Mouse (Mus musculus): ENCODE measurements around the gene Gm12248. TPM values are rescaled to one million over a fixed set of nuclear protein-coding genes. Genes with fewer than 3 reads are reported as not detected.
A peak's percentile ranks its signal among the peaks of the same experiment; 100 is the strongest.
"Not testable (repeated sequence)": the region's sequence is repeated elsewhere in the genome, so short reads cannot be mapped to it uniquely, and the experiment has no call there.

Gene Gm12248
- total and polyA plus RNA-seq, 3 experiments: not detected

- H3K9me3 ChIP-seq (replicated peaks; ENCODE audit: low read length); dilution Hi-C loops (cut with MboI; ENCODE audit: extremely low pct_ligation_motif_present, extremely low pct_unique_long_range_greater_than_20kb, low sequenced_read_pairs); H3K4me1 ChIP-seq (ENCODE audit: control insufficient read depth in 1 of 2, insufficient read depth in 2 of 2); H3K27me3 ChIP-seq (replicated peaks); in situ Hi-C loops (cut with MboI; ENCODE audit: low pct_ligation_motif_present, low pct_unique_long_range_greater_than_20kb, low sequenced_read_pairs); DNase-seq (ENCODE audit: extremely low read depth); H3K4me2 ChIP-seq (ENCODE audit: insufficient read depth, low read depth, poor library complexity, severe bottlenecking); H3K9ac ChIP-seq (ENCODE audit: insufficient read depth, low read depth); H3K27ac ChIP-seq (ENCODE audit: insufficient read depth, low read depth); H3K79me2 ChIP-seq (replicated peaks; ENCODE audit: control insufficient read depth, extremely low read depth, insufficient read depth, poor library complexity, severe bottlenecking); H3K4me3 ChIP-seq (replicated peaks in 1 of 3; ENCODE audit: low read depth in 2 of 3, low read length in 2 of 3, poor library complexity in 1 of 3): not testable (repeated sequence)
- H3K36me3 ChIP-seq (replicated peaks in 1 of 2; ENCODE audit: control insufficient read depth in 1 of 2, insufficient read depth in 1 of 2, low read length in 1 of 2): peaks cover 45 to 59% of the 10 kb centered on the region in 2 experiments
- 0 out of 2 replicates have a peak, but pooled peaks have one; percentile 44 for TF ChIP-seq POLR2AphosphoS2 (IDR thresholded peaks at IDR 0.05; ENCODE audit: low read depth, low read length)
Measured at GRCm38 (mm10) chr11:58061218-58061617, 31.7 kb downstream of the Gm12248 start.

GRCm38 (mm10) chr11:58059752-58060151 lies 33.2 kb downstream of the Gm12248 start:
- H3K4me2 ChIP-seq (ENCODE audit: insufficient read depth, low read depth, poor library complexity, severe bottlenecking); H3K79me2 ChIP-seq (replicated peaks; ENCODE audit: control insufficient read depth, extremely low read depth, insufficient read depth, poor library complexity, severe bottlenecking); H3K4me1 ChIP-seq (ENCODE audit: control insufficient read depth in 1 of 2, insufficient read depth in 2 of 2); H3K27ac ChIP-seq (ENCODE audit: insufficient read depth, low read depth); H3K27me3 ChIP-seq (replicated peaks); H3K4me3 ChIP-seq (replicated peaks in 1 of 3; ENCODE audit: low read depth in 2 of 3, low read length in 2 of 3, poor library complexity in 1 of 3); H3K9ac ChIP-seq (ENCODE audit: insufficient read depth, low read depth); dilution Hi-C loops (cut with MboI; ENCODE audit: extremely low pct_ligation_motif_present, extremely low pct_unique_long_range_greater_than_20kb, low sequenced_read_pairs); DNase-seq (ENCODE audit: extremely low read depth); H3K9me3 ChIP-seq (replicated peaks; ENCODE audit: low read length): not testable (repeated sequence)
- H3K36me3 ChIP-seq (replicated peaks in 1 of 2; ENCODE audit: control insufficient read depth in 1 of 2, insufficient read depth in 1 of 2, low read length in 1 of 2): peaks cover 56 to 73% of the 10 kb centered on the region in 2 experiments
- in situ Hi-C loops (cut with MboI; ENCODE audit: low pct_ligation_motif_present, low pct_unique_long_range_greater_than_20kb, low sequenced_read_pairs): loop anchor here (5.0 kb wide), 1 partner anchor 97 kb away; no protein-coding TSS in a partner anchor

GRCm38 (mm10) chr11:58057455-58057854 lies 35.5 kb downstream of the Gm12248 start:
- peak; percentile 65 for DNase-seq (ENCODE audit: extremely low read depth)
- Histone ChIP-seq H3K27me3 (replicated peaks) (no peaks in the 10 kb centered on the region), H3K9ac (ENCODE audit: insufficient read depth, low read depth) (no peak overlapping the region), H3K4me3 (replicated peaks in 1 of 3; ENCODE audit: low read depth in 2 of 3, low read length in 2 of 3, poor library complexity in 1 of 3) (no peak overlapping the region), H3K79me2 (replicated peaks; ENCODE audit: control insufficient read depth, extremely low read depth, insufficient read depth, poor library complexity, severe bottlenecking) (no peaks in the 10 kb centered on the region), H3K9me3 (replicated peaks; ENCODE audit: low read length) (no peaks in the 10 kb centered on the region), H3K4me2 (ENCODE audit: insufficient read depth, low read depth, poor library complexity, severe bottlenecking) (no peak overlapping the region), H3K27ac (ENCODE audit: insufficient read depth, low read depth) (no peak overlapping the region), H3K36me3 (replicated peaks in 1 of 2; ENCODE audit: control insufficient read depth in 1 of 2, insufficient read depth in 1 of 2, low read length in 1 of 2) (peaks cover 74 to 82% of the 10 kb centered on the region in 2 experiments), H3K4me1 (ENCODE audit: control insufficient read depth in 1 of 2, insufficient read depth in 2 of 2) (no peaks in the 10 kb centered on the region)
- TF ChIP-seq MAX (IDR thresholded peaks at IDR 0.05; ENCODE audit: low read length) (no peak), MYC (IDR thresholded peaks at IDR 0.05; ENCODE audit: low read depth, low read length) (no peak), CHD2 (IDR thresholded peaks at IDR 0.05; ENCODE audit: low read length) (no peak), POLR2AphosphoS2 (IDR thresholded peaks at IDR 0.05; ENCODE audit: low read depth, low read length) (peak; percentile 32; the same call in 1 of the 2 replicates), SMC3 (IDR thresholded peaks at IDR 0.05; ENCODE audit: low read depth, low read length) (peak; percentile 72), BHLHE40 (IDR thresholded peaks at IDR 0.05; ENCODE audit: low read depth, low read length) (no peak), ZNF384 (IDR thresholded peaks at IDR 0.05; ENCODE audit: low read depth, low read length) (no peak), RCOR1 (conservative IDR thresholded peaks at IDR 0.05; ENCODE audit: low read depth, low read length) (no peak), CTCF (conservative IDR thresholded peaks at IDR 0.05 in 1 of 2, IDR thresholded peaks at IDR 0.05 in 1 of 2; ENCODE audit: low read depth in 2 of 2, low read length in 2 of 2) (peak; percentile 85 to 87), JUND (conservative IDR thresholded peaks at IDR 0.05; ENCODE audit: low read depth, low read length) (no peak), E2F4 (IDR thresholded peaks at IDR 0.05; ENCODE audit: insufficient replicate concordance, low read depth, low read length) (no peak), TCF12 (IDR thresholded peaks at IDR 0.05; ENCODE audit: low read depth, low read length) (no peak), GABPA (IDR thresholded peaks at IDR 0.05; ENCODE audit: insufficient replicate concordance, low read depth, low read length) (no peak), SIN3A (IDR thresholded peaks at IDR 0.05; ENCODE audit: low read length) (no peak), RAD21 (IDR thresholded peaks at IDR 0.05; ENCODE audit: low read depth, low read length) (peak; percentile 63), MXI1 (IDR thresholded peaks at IDR 0.05; ENCODE audit: low read depth, low read length) (no peak), POLR2A (IDR thresholded peaks at IDR 0.05; ENCODE audit: low read depth, low read length) (no peak)
- dilution Hi-C loops (cut with MboI; ENCODE audit: extremely low pct_ligation_motif_present, extremely low pct_unique_long_range_greater_than_20kb, low sequenced_read_pairs): no loop called here
- in situ Hi-C loops (cut with MboI; ENCODE audit: low pct_ligation_motif_present, low pct_unique_long_range_greater_than_20kb, low sequenced_read_pairs): loop anchor here (5.0 kb wide), 1 partner anchor 95 kb away; no protein-coding TSS in a partner anchor

Measured in CH12.LX (cell line).